Mouse (Mus musculus) lung, embryonic 16.5 days (tissue): ENCODE data around the gene Timm22. TPM values are rescaled to one million over a fixed set of nuclear protein-coding genes. Genes with fewer than 3 reads are reported as not detected.

ENCODE experiments used
- ATAC-seq: fragments of 200-750 bp; cut with Nextera tagmentation; 2 replicates; pipeline ENCODE4 v1.8.0; 2017; ENCODE audit warnings: low read depth, mild to moderate bottlenecking, moderate library complexity
- H3K27ac ChIP-seq: fragments of 300-500 bp; sonication (generic); 2 replicates; pipeline ENCODE4 v1.5.1; 2014; ENCODE audit warnings: mild to moderate bottlenecking, control low read depth, low read length
- H3K27me3 ChIP-seq: fragments of 300-500 bp; sonication (generic); 2 replicates; pipeline ENCODE4 v1.6.1; 2014; ENCODE audit warnings: low read depth, low read length, mixed read lengths; ENCODE audit not compliant: control insufficient read depth, insufficient read depth
- H3K36me3 ChIP-seq: fragments of 300-500 bp; sonication (generic); 2 replicates; pipeline ENCODE4 v1.6.1; 2014; ENCODE audit warnings: low read length; ENCODE audit not compliant: control insufficient read depth, insufficient read depth
- H3K4me1 ChIP-seq: fragments of 300-500 bp; sonication (generic); replicated peaks from 2 replicates; pipeline ENCODE4 v1.6.1; 2014; ENCODE audit warnings: low read length, mixed read lengths; ENCODE audit not compliant: control insufficient read depth, insufficient read depth
- H3K4me2 ChIP-seq: fragments of 300-500 bp; sonication (generic); 2 replicates; pipeline ENCODE4 v1.6.1; 2014; ENCODE audit warnings: low read depth, low read length, control low read depth
- H3K4me3 ChIP-seq: fragments of 300-500 bp; sonication (generic); 2 replicates; pipeline ENCODE4 v1.5.1; 2014; ENCODE audit warnings: mild to moderate bottlenecking, low read length, control low read depth
- H3K9ac ChIP-seq: fragments of 300-500 bp; sonication (generic); 2 replicates; pipeline ENCODE4 v1.6.1; 2014; ENCODE audit warnings: low read length, control low read depth
- H3K9me3 ChIP-seq: fragments of 300-500 bp; sonication (generic); 2 replicates; pipeline ENCODE4 v1.6.1; 2016; ENCODE audit warnings: low read length; ENCODE audit not compliant: control insufficient read depth
- WGBS: fragments of 180-500 bp; shearing (Covaris S2); extraction: QIAGEN DNeasy Blood & Tissue Kit; methylation state at CpG from one replicate; pipeline ENCODE4 v1.1.7; 2014; 5-methylcytosine and 5-hydroxymethylcytosine counted together
- polyA plus RNA-seq: library from polyadenylated mRNA; unstranded; fragments of >200 nt; fragmentation: Nextera tagmentation; extraction: Ambion mirVana; gene quantifications from 2 replicates; pipeline ENCODE4 v1.2.1, GENCODE M21; 2015

Gene Timm22
- polyA plus RNA-seq, 1 experiment from 2014 or later, result 97.3 TPM

DNA sequence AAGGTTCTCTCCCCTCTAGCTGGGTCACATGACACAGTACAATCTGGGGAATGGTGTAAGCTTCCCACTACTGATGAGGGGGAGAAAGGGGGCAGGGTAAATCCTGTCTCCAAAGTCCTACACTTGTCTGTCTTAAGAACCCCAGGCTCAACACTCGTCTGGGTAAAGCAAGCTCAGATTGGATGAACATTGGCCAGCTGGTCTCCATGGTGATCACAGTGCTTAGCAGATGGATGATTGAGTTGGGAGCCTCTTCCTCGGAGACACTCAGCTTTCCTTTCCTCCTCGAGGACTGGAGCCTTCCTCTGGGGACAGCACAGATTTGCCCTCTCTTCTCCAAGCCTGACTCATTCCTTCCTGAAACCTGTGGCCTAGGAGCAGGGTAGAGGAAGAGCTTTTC lies 32.9 kb downstream of the Timm22 start:
- no peak overlapping the region for H3K27ac ChIP-seq
- no peak overlapping the region for H3K4me2 ChIP-seq
- ATAC-seq, result no peak
- no peak overlapping the region for H3K4me3 ChIP-seq
- no peaks in the 10 kb centered on the region for H3K9me3 ChIP-seq
- H3K36me3 ChIP-seq, result no peaks in the 10 kb centered on the region
- WGBS, result 24% methylated on average over 3 of the region's 3 CpGs
- H3K4me1 ChIP-seq, result peaks cover 15% of the 10 kb centered on the region
- H3K27me3 ChIP-seq, result no peaks in the 10 kb centered on the region
- H3K9ac ChIP-seq, result no peak overlapping the region

DNA sequence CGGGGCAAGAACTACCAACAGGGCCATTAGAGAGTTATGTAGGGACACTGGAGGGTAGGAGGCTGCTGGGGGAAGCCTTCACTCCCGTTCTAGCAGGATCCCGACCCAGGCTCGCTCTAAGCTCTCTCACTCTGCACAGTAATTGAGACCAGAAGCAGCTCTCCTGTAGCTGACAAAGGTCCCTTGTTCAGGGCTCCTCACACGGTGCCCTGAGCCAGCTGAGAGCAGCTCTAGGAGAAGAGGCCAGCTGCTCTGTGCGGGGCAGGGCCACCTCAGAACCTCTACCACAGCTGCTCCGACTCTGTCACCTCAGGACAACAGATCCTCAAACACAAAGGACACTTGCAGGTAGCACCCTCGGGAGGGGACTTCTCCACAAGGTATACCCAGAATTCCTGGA lies 38.7 kb downstream of the Timm22 start:
- Histone ChIP-seq H3K4me2 (no peak overlapping the region), H3K9ac (no peak overlapping the region), H3K4me1 (peaks cover 2% of the 10 kb centered on the region; the same call in 1 of the 2 replicates), H3K4me3 (no peak overlapping the region), H3K36me3 (no peaks in the 10 kb centered on the region), H3K27me3 (no peaks in the 10 kb centered on the region), H3K27ac (no peak overlapping the region), H3K9me3 (no peaks in the 10 kb centered on the region)
- WGBS, result 44% methylated on average over 8 of the region's 8 CpGs
- no peak for ATAC-seq

DNA sequence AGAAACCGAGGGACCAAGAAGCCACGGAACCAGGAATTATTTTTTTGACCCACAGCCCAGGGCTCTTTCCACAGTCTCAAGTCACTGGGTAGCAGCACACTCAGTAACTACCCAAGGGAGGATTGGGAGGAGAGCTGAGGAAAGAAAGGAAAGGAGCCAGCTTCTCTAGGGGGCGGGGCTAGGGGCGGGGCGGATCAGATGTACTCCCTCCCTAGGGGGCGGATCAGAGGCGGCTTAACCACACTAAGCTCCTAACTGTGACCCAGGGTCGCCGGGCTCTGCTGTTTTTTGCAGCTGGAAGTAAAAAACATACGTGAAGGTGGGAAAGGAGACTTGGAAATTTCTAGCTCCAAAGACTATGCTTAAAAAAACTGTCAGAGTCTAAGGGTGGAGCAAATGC lies 39.5 kb downstream of the Timm22 start:
- no peaks in the 10 kb centered on the region for H3K27me3 ChIP-seq
- H3K9me3 ChIP-seq, result no peaks in the 10 kb centered on the region
- H3K4me1 ChIP-seq, result peaks cover 2% of the 10 kb centered on the region; the same call in 1 of the 2 replicates
- 0 out of 2 replicates have a peak, but pooled peaks have one; percentile 40 for ATAC-seq
- no peak overlapping the region for H3K27ac ChIP-seq
- no peak overlapping the region for H3K4me3 ChIP-seq
- 7% methylated on average over 10 of the region's 10 CpGs for WGBS
- H3K4me2 ChIP-seq, result no peak overlapping the region
- H3K9ac ChIP-seq, result no peak overlapping the region
- no peaks in the 10 kb centered on the region for H3K36me3 ChIP-seq

DNA sequence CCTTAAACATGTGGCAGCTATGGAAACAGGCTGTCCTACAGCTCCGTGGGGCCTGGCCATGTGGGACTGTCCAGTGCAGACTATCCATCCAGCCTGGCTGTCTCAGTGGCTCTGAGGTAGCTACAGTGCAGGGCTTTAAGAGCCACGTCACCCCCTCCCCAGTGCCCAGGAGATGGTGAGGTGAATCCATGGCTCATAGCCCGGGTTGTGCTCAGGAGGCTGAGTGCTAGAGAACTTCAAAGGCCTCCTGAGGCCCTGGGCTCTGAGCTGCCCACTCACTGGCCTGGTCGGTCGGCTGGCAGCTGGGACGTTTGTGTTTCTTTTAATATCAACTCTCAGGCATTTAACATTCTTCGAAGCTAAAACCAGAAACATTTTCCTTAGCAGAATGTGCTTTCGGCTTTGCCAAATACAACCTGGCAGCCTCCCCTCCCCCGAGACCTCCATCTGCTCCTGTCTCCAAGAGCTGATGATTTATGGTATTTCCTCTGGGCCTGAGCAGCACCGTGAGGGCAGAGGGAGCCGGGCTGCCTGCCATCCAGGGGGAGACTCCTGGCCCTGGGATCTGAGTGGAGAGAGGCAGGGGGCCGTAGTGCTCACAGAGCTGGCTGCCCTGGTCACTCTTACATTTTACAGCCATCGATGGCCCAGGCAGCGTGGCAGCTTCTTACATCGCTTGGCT lies 42.9 kb downstream of the Timm22 start:
- peaks cover 2% of the 10 kb centered on the region; the same call in 1 of the 2 replicates for H3K4me1 ChIP-seq
- H3K9me3 ChIP-seq, result no peaks in the 10 kb centered on the region
- H3K36me3 ChIP-seq, result peaks cover 4% of the 10 kb centered on the region; the same call in 1 of the 2 replicates
- 37% methylated on average over 15 of the region's 15 CpGs for WGBS
- H3K4me3 ChIP-seq, result no peak overlapping the region
- no peaks in the 10 kb centered on the region for H3K27me3 ChIP-seq
- ATAC-seq, result peak; percentile 29; the same call in 1 of the 2 replicates
- H3K4me2 ChIP-seq, result no peak overlapping the region
- peak overlapping the region; percentile 45 for H3K27ac ChIP-seq
- H3K9ac ChIP-seq, result no peak overlapping the region

DNA sequence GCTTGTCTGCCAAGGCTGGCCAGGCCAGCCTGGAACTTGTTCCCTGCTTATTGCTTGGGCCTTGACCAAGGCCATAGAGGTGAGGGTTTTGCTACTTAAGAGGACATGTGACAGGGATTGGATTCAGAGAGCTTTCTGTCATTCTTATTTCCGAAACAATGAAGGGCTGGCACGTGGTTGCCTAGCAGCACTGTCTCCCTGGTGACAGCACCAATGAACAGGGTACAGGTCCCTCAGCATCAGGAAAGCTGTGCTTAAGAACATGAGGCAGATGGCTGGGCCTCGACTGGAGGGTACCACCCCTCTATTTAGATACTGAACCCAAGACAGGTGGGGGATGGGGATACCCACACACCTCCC lies 43.4 kb downstream of the Timm22 start:
- ATAC-seq, result no peak
- no peak overlapping the region for H3K4me2 ChIP-seq
- no peaks in the 10 kb centered on the region for H3K27me3 ChIP-seq
- WGBS, result 45% methylated on average over 3 of the region's 3 CpGs
- no peak overlapping the region for H3K9ac ChIP-seq
- H3K9me3 ChIP-seq, result no peaks in the 10 kb centered on the region
- peak overlapping the region; percentile 40 for H3K27ac ChIP-seq
- H3K4me3 ChIP-seq, result no peak overlapping the region
- H3K4me1 ChIP-seq, result peaks cover 2% of the 10 kb centered on the region; the same call in 1 of the 2 replicates
- peaks cover 4% of the 10 kb centered on the region; the same call in 1 of the 2 replicates for H3K36me3 ChIP-seq

DNA sequence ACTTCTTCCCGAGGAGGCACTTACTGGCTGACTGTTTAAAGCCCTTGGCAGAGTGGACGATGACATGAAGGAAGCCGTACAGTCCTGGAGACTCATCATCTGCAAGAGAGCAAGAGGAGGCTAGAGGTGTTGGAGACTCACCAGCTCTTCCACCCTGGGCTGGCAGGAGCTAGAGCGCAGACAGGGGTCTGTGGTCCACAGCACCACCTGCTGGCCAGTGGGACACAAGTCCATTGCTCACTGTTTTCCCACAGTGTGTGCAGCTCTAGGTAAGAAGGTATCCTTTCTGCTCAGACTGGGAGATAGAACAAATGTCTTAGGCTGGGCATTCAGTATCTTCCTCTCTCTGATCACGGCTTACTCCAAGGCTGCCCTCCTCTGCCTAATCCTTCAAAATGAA lies 47.7 kb downstream of the Timm22 start:
- no peak for ATAC-seq
- H3K4me3 ChIP-seq, result no peak overlapping the region
- H3K27ac ChIP-seq, result no peak overlapping the region
- H3K4me2 ChIP-seq, result no peak overlapping the region
- no peaks in the 10 kb centered on the region for H3K4me1 ChIP-seq
- H3K9ac ChIP-seq, result no peak overlapping the region
- H3K27me3 ChIP-seq, result no peaks in the 10 kb centered on the region
- peaks cover 4% of the 10 kb centered on the region; the same call in 1 of the 2 replicates for H3K36me3 ChIP-seq
- WGBS, result 50% methylated on average over 5 of the region's 5 CpGs
- no peaks in the 10 kb centered on the region for H3K9me3 ChIP-seq

DNA sequence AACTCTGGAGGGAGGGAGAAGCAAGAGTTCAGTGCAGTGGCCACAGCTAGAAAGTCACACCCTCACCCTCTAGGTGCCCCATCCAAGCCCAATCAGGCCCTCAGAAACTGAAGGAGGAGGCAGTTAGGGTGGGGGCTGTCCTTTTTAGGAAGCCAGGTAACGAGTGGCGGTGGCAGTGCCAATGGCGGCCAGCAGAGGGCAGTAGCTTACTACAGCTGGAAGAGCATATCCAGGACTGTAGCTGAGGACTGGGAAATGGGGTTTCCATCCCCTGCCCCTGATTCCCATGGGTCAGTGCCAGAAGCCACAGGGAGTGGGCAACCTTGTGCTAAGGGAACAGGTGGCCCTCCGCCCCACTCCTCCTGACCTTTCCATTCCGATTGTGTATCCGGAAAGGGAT lies 49.5 kb downstream of the Timm22 start:
- Histone ChIP-seq H3K4me1 (no peaks in the 10 kb centered on the region), H3K36me3 (peaks cover 6% of the 10 kb centered on the region; the same call in 1 of the 2 replicates), H3K9ac (no peak overlapping the region), H3K9me3 (no peaks in the 10 kb centered on the region), H3K4me2 (no peak overlapping the region), H3K27me3 (no peaks in the 10 kb centered on the region), H3K4me3 (no peak overlapping the region), H3K27ac (no peak overlapping the region)
- ATAC-seq, result peak; percentile 70
- 21% methylated on average over 6 of the region's 6 CpGs for WGBS

DNA sequence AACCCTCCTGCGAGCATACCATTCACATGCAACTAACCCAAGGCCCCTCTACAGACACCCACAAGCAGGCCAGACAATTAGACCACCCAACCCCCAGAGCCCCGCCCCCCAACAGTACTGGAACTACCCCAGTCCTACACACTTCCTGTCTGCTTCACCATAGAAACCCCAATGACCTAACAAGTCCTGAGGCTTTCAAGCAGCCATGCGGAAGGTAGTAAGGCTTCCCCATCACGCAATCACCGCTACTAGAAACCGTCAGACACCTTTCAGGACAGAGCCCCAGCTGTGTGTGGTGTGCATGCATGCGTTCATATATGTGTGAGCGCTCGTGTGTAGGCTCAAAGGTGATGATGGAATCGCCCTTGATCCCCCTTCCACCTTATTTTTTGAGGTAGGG lies 50.1 kb downstream of the Timm22 start:
- 75% methylated on average over 10 of the region's 10 CpGs for WGBS
- H3K36me3 ChIP-seq, result peaks cover 9% of the 10 kb centered on the region; the same call in 1 of the 2 replicates
- no peak for ATAC-seq

DNA sequence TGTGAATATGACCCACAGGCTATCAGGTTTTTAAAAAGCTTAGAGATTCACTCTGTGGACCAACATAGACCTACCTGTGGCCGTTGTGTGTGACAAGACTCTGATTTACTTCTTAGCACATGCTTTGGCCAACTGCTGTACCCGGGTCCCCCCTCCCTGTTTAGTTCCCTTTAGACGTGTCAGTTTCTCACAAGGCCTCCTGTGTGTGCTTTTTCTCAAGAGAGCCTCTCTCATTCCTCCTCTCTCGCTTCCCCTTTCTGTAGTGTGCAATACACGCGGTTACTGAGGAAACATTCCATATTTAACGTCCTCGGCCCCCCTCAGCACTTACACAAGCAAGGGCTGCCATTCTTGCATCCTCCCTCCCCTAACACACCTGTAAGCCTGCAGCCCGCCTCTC lies 52.0 kb downstream of the Timm22 start:
- no peak overlapping the region for H3K27ac ChIP-seq
- H3K9me3 ChIP-seq, result no peaks in the 10 kb centered on the region
- no peak overlapping the region for H3K4me2 ChIP-seq
- ATAC-seq, result no peak
- no peaks in the 10 kb centered on the region for H3K4me1 ChIP-seq
- 72% methylated on average over 9 of the region's 9 CpGs for WGBS
- H3K4me3 ChIP-seq, result no peak overlapping the region
- H3K36me3 ChIP-seq, result peaks cover 9% of the 10 kb centered on the region; the same call in 1 of the 2 replicates
- no peaks in the 10 kb centered on the region for H3K27me3 ChIP-seq
- no peak overlapping the region for H3K9ac ChIP-seq

More for the DNA sequence above, 50.1 kb downstream of the Timm22 start:
- no peaks in the 10 kb centered on the region for H3K9me3 ChIP-seq
- no peak overlapping the region for H3K9ac ChIP-seq
- no peak overlapping the region for H3K27ac ChIP-seq
- no peaks in the 10 kb centered on the region for H3K4me1 ChIP-seq
- no peak overlapping the region for H3K4me2 ChIP-seq
- H3K27me3 ChIP-seq, result no peaks in the 10 kb centered on the region
- no peak overlapping the region for H3K4me3 ChIP-seq
